In the genomic region with DNA sequence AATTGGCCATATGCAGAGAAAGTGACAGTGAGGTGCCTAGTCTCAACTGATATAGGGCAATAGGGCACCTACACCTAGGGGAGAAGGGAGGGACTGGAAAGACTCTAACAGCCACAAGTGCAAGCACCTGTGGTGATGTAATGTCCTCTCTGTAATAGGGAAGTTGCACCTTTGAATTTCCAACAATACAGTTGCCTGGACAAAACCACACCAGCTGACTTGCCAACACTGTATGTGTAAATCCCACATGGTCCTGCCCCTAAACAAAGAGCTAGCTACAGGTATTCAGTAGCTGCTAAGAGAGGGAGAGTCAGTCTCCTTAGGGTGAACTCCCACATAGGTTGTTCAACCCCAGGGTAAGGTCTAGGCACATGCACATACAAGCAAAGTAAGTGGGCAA, we compare ENCODE assay signal across 27 mouse cellular contexts. TPM values are rescaled to one million over a fixed set of nuclear protein-coding genes. Genes with fewer than 3 reads are reported as not detected.
A peak's percentile ranks its signal among the peaks of the same experiment; 100 is the strongest.
DNase-seq lines count a peak whose midpoint lies in the region; ATAC-seq and TF ChIP-seq lines count a peak whose summit lies in the region.
"Had no signal": no experiment of that assay in that cellular context is flagged by ENCODE, and none has a peak within 500 bp of the region (broad histone marks: within the 10 kb centered on the region; RNA-seq: fewer than 3 reads in every experiment).

No protein-coding gene starts in this region.

- ATAC-seq in intestine, postnatal 0 days: peak; percentile 70
- no peak for ATAC-seq in intestine, embryonic 15.5 days
- ATAC-seq in liver, postnatal 0 days: no peak
- ATAC-seq in liver, embryonic 12.5 days: no peak
- ATAC-seq in stomach, postnatal 0 days (ENCODE audit: low FRiP score, low TSS enrichment): peak; percentile 17; the same call in 1 of the 2 replicates
- no peak for ATAC-seq in forebrain, embryonic 13.5 days
- ATAC-seq: activated CD4-positive, CD25-positive, alpha-beta regulatory T cell, adult 4 months; CD4-positive, CD25-positive, alpha-beta regulatory T cell, adult 4 months; forebrain, embryonic 14.5 days; Patski had no signal

- intact Hi-C loops in heart, postnatal 36 days (cut with DNase I): no loop called here

- no peaks in the 10 kb centered on the region for H3K9me3 ChIP-seq in intestine, postnatal 0 days (ENCODE audit: control insufficient read depth)
- no peaks in the 10 kb centered on the region for H3K9me3 ChIP-seq in intestine, embryonic 15.5 days
- H3K9me3 ChIP-seq in liver, postnatal 0 days (ENCODE audit: low read length): peaks cover 3% of the 10 kb centered on the region; the same call in 1 of the 2 replicates
- H3K9me3 ChIP-seq in liver, embryonic 12.5 days (replicated peaks): no peaks in the 10 kb centered on the region
- 0 out of 2 replicates have a peak, but pooled peaks cover 2% of the 10 kb centered on the region for H3K9me3 ChIP-seq in stomach, postnatal 0 days (ENCODE audit: control insufficient read depth, low read length)
- 0 out of 2 replicates have a peak, but pooled peaks cover 4% of the 10 kb centered on the region for H3K9me3 ChIP-seq in forebrain, embryonic 13.5 days (replicated peaks)
- H3K9me3 ChIP-seq: embryonic facial prominence, embryonic 10.5 days had no signal

- no peaks in the 10 kb centered on the region for H3K27me3 ChIP-seq in intestine, postnatal 0 days (replicated peaks; ENCODE audit: control insufficient read depth, insufficient read depth, low read length)
- H3K27me3 ChIP-seq in intestine, embryonic 15.5 days (replicated peaks): no peaks in the 10 kb centered on the region
- H3K27me3 ChIP-seq in liver, postnatal 0 days (ENCODE audit: insufficient read depth, low read length): no peaks in the 10 kb centered on the region
- H3K27me3 ChIP-seq in liver, embryonic 12.5 days (replicated peaks): no peaks in the 10 kb centered on the region
- no peaks in the 10 kb centered on the region for H3K27me3 ChIP-seq in stomach, postnatal 0 days (ENCODE audit: control insufficient read depth, insufficient read depth, low read length)
- H3K27me3 ChIP-seq in forebrain, embryonic 13.5 days: no peaks in the 10 kb centered on the region
- H3K27me3 ChIP-seq: CH12.LX; embryonic facial prominence, embryonic 12.5 days; Patski had no signal

- TF ChIP-seq EP300 in liver, postnatal 0 days (IDR thresholded peaks at IDR 0.05; ENCODE audit: low read depth): no peak
- TF ChIP-seq EP300 in stomach, postnatal 0 days (optimal IDR thresholded peaks at IDR 0.05): no peak

- no peak for TF ChIP-seq CTCF in intestine, postnatal 0 days (IDR thresholded peaks at IDR 0.05; ENCODE audit: low read depth)
- TF ChIP-seq CTCF in liver, postnatal 0 days (IDR thresholded peaks at IDR 0.05; ENCODE audit: low read depth): no peak
- TF ChIP-seq CTCF in stomach, postnatal 0 days (IDR thresholded peaks at IDR 0.05; ENCODE audit: low read depth): no peak

- H3K4me1 ChIP-seq in intestine, postnatal 0 days (replicated peaks; ENCODE audit: control insufficient read depth, insufficient read depth, low read length): no peaks in the 10 kb centered on the region
- no peaks in the 10 kb centered on the region for H3K4me1 ChIP-seq in intestine, embryonic 15.5 days (replicated peaks)
- no peaks in the 10 kb centered on the region for H3K4me1 ChIP-seq in liver, postnatal 0 days (ENCODE audit: insufficient read depth)
- peaks cover 10% of the 10 kb centered on the region for H3K4me1 ChIP-seq in liver, embryonic 12.5 days
- H3K4me1 ChIP-seq in stomach, postnatal 0 days (replicated peaks; ENCODE audit: control insufficient read depth, insufficient read depth): no peaks in the 10 kb centered on the region
- H3K4me1 ChIP-seq in forebrain, embryonic 13.5 days: no peaks in the 10 kb centered on the region
- H3K4me1 ChIP-seq: embryonic facial prominence, embryonic 12.5 days had no signal

- DNase-seq in heart, adult 11 months: peak; percentile 58
- no peak for DNase-seq in heart, postnatal 36 days
- peak; percentile 10 for DNase-seq in liver, postnatal 0 days
- DNase-seq in stomach, postnatal 0 days (ENCODE audit: low spot score): no peak
- DNase-seq: adrenal gland, adult 8-10 months; adrenal gland, postnatal 14 days; adrenal gland, postnatal 36 days; B cell, adult 2 months; cerebellum, adult 11-12 months; cerebellum, adult 2 months; cerebellum, adult 9-10 months; cerebellum, postnatal 10 days; cerebellum, postnatal 25 days had no signal

- no peaks in the 10 kb centered on the region for H3K36me3 ChIP-seq in intestine, postnatal 0 days (ENCODE audit: control insufficient read depth, insufficient read depth)
- H3K36me3 ChIP-seq in intestine, embryonic 15.5 days: no peaks in the 10 kb centered on the region
- H3K36me3 ChIP-seq in liver, postnatal 0 days (replicated peaks; ENCODE audit: insufficient read depth, low read length): no peaks in the 10 kb centered on the region
- H3K36me3 ChIP-seq in liver, embryonic 12.5 days: no peaks in the 10 kb centered on the region
- H3K36me3 ChIP-seq in stomach, postnatal 0 days (ENCODE audit: control insufficient read depth, insufficient read depth, low read length): no peaks in the 10 kb centered on the region
- H3K36me3 ChIP-seq in forebrain, embryonic 13.5 days (ENCODE audit: poor library complexity, severe bottlenecking): no peaks in the 10 kb centered on the region
- H3K36me3 ChIP-seq: embryonic facial prominence, embryonic 10.5 days; embryonic facial prominence, embryonic 12.5 days; G1E had no signal

- no peak overlapping the region for H3K27ac ChIP-seq in intestine, postnatal 0 days (ENCODE audit: low read depth, low read length)
- H3K27ac ChIP-seq in intestine, embryonic 15.5 days: no peak overlapping the region
- no peak overlapping the region for H3K27ac ChIP-seq in liver, postnatal 0 days (ENCODE audit: low read depth)
- no peak overlapping the region for H3K27ac ChIP-seq in liver, embryonic 12.5 days
- H3K27ac ChIP-seq in stomach, postnatal 0 days (replicated peaks): no peak overlapping the region
- H3K27ac ChIP-seq in forebrain, embryonic 13.5 days: no peak overlapping the region
- H3K27ac ChIP-seq: embryonic facial prominence, embryonic 10.5 days; embryonic facial prominence, embryonic 12.5 days had no signal

- H3K4me2 ChIP-seq in intestine, postnatal 0 days (replicated peaks; ENCODE audit: low read depth): no peak overlapping the region
- H3K4me2 ChIP-seq in intestine, embryonic 15.5 days (replicated peaks): no peak overlapping the region
- no peak overlapping the region for H3K4me2 ChIP-seq in liver, postnatal 0 days (ENCODE audit: low read depth, low read length)
- H3K4me2 ChIP-seq in liver, embryonic 12.5 days: no peak overlapping the region
- H3K4me2 ChIP-seq in stomach, postnatal 0 days (replicated peaks; ENCODE audit: low read depth): no peak overlapping the region
- H3K4me2 ChIP-seq in forebrain, embryonic 13.5 days: no peak overlapping the region
- H3K4me2 ChIP-seq: embryonic facial prominence, embryonic 12.5 days had no signal

- no peak overlapping the region for H3K4me3 ChIP-seq in intestine, postnatal 0 days (ENCODE audit: low read depth, low read length)
- H3K4me3 ChIP-seq in intestine, embryonic 15.5 days (replicated peaks): no peak overlapping the region
- no peak overlapping the region for H3K4me3 ChIP-seq in liver, postnatal 0 days (ENCODE audit: low read depth, low read length)
- no peak overlapping the region for H3K4me3 ChIP-seq in liver, embryonic 12.5 days
- no peak overlapping the region for H3K4me3 ChIP-seq in stomach, postnatal 0 days (ENCODE audit: low read depth, low read length)
- no peak overlapping the region for H3K4me3 ChIP-seq in forebrain, embryonic 13.5 days
- H3K4me3 ChIP-seq: embryonic facial prominence, embryonic 10.5 days; embryonic facial prominence, embryonic 12.5 days had no signal

- no peak overlapping the region for H3K9ac ChIP-seq in intestine, postnatal 0 days (ENCODE audit: low read depth, low read length)
- no peak overlapping the region for H3K9ac ChIP-seq in intestine, embryonic 15.5 days
- H3K9ac ChIP-seq in liver, postnatal 0 days (replicated peaks): no peak overlapping the region
- no peak overlapping the region for H3K9ac ChIP-seq in liver, embryonic 12.5 days
- no peak overlapping the region for H3K9ac ChIP-seq in stomach, postnatal 0 days (ENCODE audit: low read length)
- no peak overlapping the region for H3K9ac ChIP-seq in forebrain, embryonic 13.5 days
- H3K9ac ChIP-seq: embryonic facial prominence, embryonic 12.5 days had no signal

RNA-seq across cellular contexts. Expression of a gene that starts 24.5 kb away (rescaled TPM):
- total RNA-seq in heart, postnatal 36 days (2021): under 1 TPM in 1 of 2 experiments, not detected in 1; 0.14 TPM
- 0.09 and 0.26 TPM in 2 replicates for polyA plus RNA-seq in intestine, postnatal 0 days (2015; fragmentation: Nextera tagmentation; extraction: Ambion mirVana)
- polyA plus RNA-seq in intestine, embryonic 15.5 days (2015; fragmentation: Nextera tagmentation; extraction: Ambion mirVana): 0.11 TPM in 1 of 2 replicates, not detected in the other
- not detected in 2 replicates for polyA plus RNA-seq in liver, postnatal 0 days (2015; fragmentation: Nextera tagmentation; extraction: Ambion mirVana)
- polyA plus RNA-seq in liver, embryonic 12.5 days (2016; fragmentation: Nextera tagmentation; extraction: Ambion mirVana): 0.06 TPM in 1 of 2 replicates, not detected in the other
- 0.05 and 0.06 TPM in 2 replicates for polyA plus RNA-seq in stomach, postnatal 0 days (2015; fragmentation: Nextera tagmentation; extraction: Ambion mirVana)
- polyA plus RNA-seq in forebrain, embryonic 13.5 days (2015; fragmentation: Nextera tagmentation; extraction: Ambion mirVana): not detected in 2 replicates
- total RNA-seq: adrenal gland, postnatal 14 days; CH12.LX had no signal
- polyA plus RNA-seq: activated CD4-positive, CD25-positive, alpha-beta regulatory T cell, adult 4 months; CD4-positive, CD25-positive, alpha-beta regulatory T cell, adult 4 months; embryonic facial prominence, embryonic 12.5 days; embryonic facial prominence, embryonic 14.5 days; forebrain, embryonic 11.5 days; forebrain, embryonic 14.5 days; G1E; Patski had no signal

RNA-seq across cellular contexts. Expression of a gene that starts 41.8 kb away (rescaled TPM):
- total RNA-seq in heart, postnatal 36 days (2021): 10 to 100 TPM; 43.6 to 46.0 TPM
- 7.0 and 7.7 TPM in 2 replicates for polyA plus RNA-seq in intestine, postnatal 0 days (2015; fragmentation: Nextera tagmentation; extraction: Ambion mirVana)
- 11.5 and 11.8 TPM in 2 replicates for polyA plus RNA-seq in intestine, embryonic 15.5 days (2015; fragmentation: Nextera tagmentation; extraction: Ambion mirVana)
- polyA plus RNA-seq in liver, postnatal 0 days (2015; fragmentation: Nextera tagmentation; extraction: Ambion mirVana): 3.7 and 4.1 TPM in 2 replicates
- 11.6 and 11.9 TPM in 2 replicates for polyA plus RNA-seq in liver, embryonic 12.5 days (2016; fragmentation: Nextera tagmentation; extraction: Ambion mirVana)
- 7.6 and 8.3 TPM in 2 replicates for polyA plus RNA-seq in stomach, postnatal 0 days (2015; fragmentation: Nextera tagmentation; extraction: Ambion mirVana)
- 24.1 and 25.0 TPM in 2 replicates for polyA plus RNA-seq in forebrain, embryonic 13.5 days (2015; fragmentation: Nextera tagmentation; extraction: Ambion mirVana)

Comparison
In these comparisons a context has a peak if more than half of its experiments do, and no peak if none do; other contexts are left out.
1. DNase-seq: peak in heart, adult 11 months (single experiment) and liver, postnatal 0 days (single experiment); none in heart, postnatal 36 days (0 of 2) and stomach, postnatal 0 days (single experiment).
2. ATAC-seq: peak in intestine, postnatal 0 days (single experiment) and stomach, postnatal 0 days (single experiment); none in intestine, embryonic 15.5 days (single experiment), liver, postnatal 0 days (single experiment), liver, embryonic 12.5 days (single experiment) and forebrain, embryonic 13.5 days (single experiment).